Mouse (Mus musculus): ENCODE data around the gene Tet1.

DNA sequence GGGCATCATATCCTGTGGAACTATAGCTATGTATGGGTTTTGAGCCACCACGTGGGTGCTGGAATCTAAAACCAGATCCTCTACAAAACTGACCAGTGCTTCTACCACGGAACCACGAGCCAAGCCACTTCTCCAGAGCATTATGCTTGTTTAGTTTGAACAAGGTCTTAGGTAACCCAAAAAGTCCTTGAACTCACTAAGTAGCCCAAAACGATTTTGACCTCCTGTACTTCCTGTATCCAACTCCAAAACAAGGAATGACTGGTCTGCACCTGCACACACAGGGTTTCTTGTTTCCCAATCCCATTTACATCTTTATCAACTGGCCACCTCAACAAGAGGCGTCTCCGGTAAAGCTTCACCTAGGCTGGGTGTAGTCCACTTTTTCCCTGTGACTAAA lies 13.4 kb downstream of the Tet1 start:
- TF ChIP-seq CTCF (IDR thresholded peaks at IDR 0.05; ENCODE audit: extremely low read depth, insufficient read depth, insufficient read length, insufficient replicate concordance) (no peak), POLR2A (IDR thresholded peaks at IDR 0.05; ENCODE audit: low read depth, low read length) (no peak)

Data from spleen, adult 2 months (tissue).